ENCODE assay signal across 26 mouse cellular contexts in the genomic region with DNA sequence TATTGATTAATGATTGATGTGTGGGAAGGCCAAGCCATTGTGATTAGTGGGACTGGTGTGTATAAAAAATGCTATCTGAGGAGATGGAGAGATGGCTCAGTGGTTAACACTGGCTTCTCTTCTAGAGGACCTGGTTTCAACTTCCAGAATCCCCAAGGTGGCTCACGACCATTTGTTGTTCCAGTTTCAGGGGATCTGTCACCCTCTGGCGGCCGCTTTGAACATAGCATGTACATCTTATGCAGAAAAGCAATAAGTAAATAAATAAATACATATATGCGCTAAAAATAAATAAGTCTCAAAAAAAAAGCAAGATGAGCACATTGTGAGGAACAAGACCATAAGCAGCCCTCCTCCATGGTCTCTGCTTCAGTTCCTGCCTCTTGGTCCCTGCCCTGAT. TPM values are rescaled to one million over a fixed set of nuclear protein-coding genes. Genes with fewer than 3 reads are reported as not detected.
DNase-seq lines count a peak whose midpoint lies in the region; ATAC-seq and TF ChIP-seq lines count a peak whose summit lies in the region.
"Not testable (repeated sequence)": the region's sequence is repeated elsewhere in the genome, so short reads cannot be mapped to it uniquely, and the experiment has no call there.
"Had no signal": no experiment of that assay in that cellular context is flagged by ENCODE, and none has a peak within 500 bp of the region (broad histone marks: within the 10 kb centered on the region; RNA-seq: fewer than 3 reads in every experiment).

No protein-coding gene starts in this region.

- not testable (repeated sequence) for ATAC-seq in G1E (ENCODE audit: extremely low read depth, insufficient number of reproducible peaks, low FRiP score, poor library complexity, severe bottlenecking); liver, embryonic 14.5 days (ENCODE audit: insufficient read depth)

- H3K9me3 ChIP-seq in E14TG2a.4 (ENCODE audit: low read length); liver, embryonic 14.5 days (ENCODE audit: control insufficient read depth, low read length): not testable (repeated sequence)
- H3K9me3 ChIP-seq in G1E (replicated peaks) = peaks cover 24% of the 10 kb centered on the region

- not testable (repeated sequence) for H3K4me2 ChIP-seq in liver, embryonic 14.5 days (ENCODE audit: low read depth)

- WGBS in liver, embryonic 14.5 days (ENCODE audit: insufficient replicate concordance) = 28% methylated on average over 4 of the region's 4 CpGs

- H3K36me3 ChIP-seq in E14TG2a.4 (ENCODE audit: insufficient read depth, low read length); G1E (replicated peaks); liver, embryonic 14.5 days (replicated peaks; ENCODE audit: control insufficient read depth, insufficient read depth, low read depth): not testable (repeated sequence)

- not testable (repeated sequence) for H3K4me1 ChIP-seq in E14TG2a.4 (replicated peaks; ENCODE audit: low read depth, low read length); G1E (ENCODE audit: insufficient read depth, low read depth, low read length); liver, embryonic 14.5 days (replicated peaks; ENCODE audit: control insufficient read depth in 2 of 2, insufficient read depth in 2 of 2, low read length in 1 of 2)

- not testable (repeated sequence) for TF ChIP-seq EP300 in liver, embryonic 14.5 days (IDR thresholded peaks at IDR 0.05; ENCODE audit: low read depth)

- not testable (repeated sequence) for H3K4me3 ChIP-seq in E14TG2a.4 (replicated peaks; ENCODE audit: low read length); G1E (ENCODE audit: low read depth, low read length); liver, embryonic 14.5 days (ENCODE audit: insufficient read depth in 1 of 2, low read depth in 2 of 2, low read length in 2 of 2)

- not testable (repeated sequence) for H3K27ac ChIP-seq in liver, embryonic 14.5 days

- not testable (repeated sequence) for H3K9ac ChIP-seq in liver, embryonic 14.5 days (replicated peaks)

- TF ChIP-seq CTCF in E14TG2a.4 (conservative IDR thresholded peaks at IDR 0.05; ENCODE audit: low read length) = peak; percentile 58
- TF ChIP-seq CTCF in G1E (IDR thresholded peaks at IDR 0.05; ENCODE audit: low read depth, low read length) = not testable (repeated sequence)
- 0 out of 2 replicates have a peak, but pooled peaks have one; percentile 8 for TF ChIP-seq CTCF in liver, embryonic 14.5 days (IDR thresholded peaks at IDR 0.05; ENCODE audit: low read depth)

- H3K27me3 ChIP-seq in E14TG2a.4 (ENCODE audit: insufficient read depth, low read length); G1E (ENCODE audit: insufficient read depth, low read length); liver, embryonic 14.5 days (ENCODE audit: control insufficient read depth, insufficient read depth, low read length): not testable (repeated sequence)

- DNase-seq in G1E (ENCODE audit: low spot score) (peak; percentile 2), R1 (ENCODE audit: low read depth, low spot score) (peak; percentile 85)
- DNase-seq in adrenal gland, adult 18-20 months (ENCODE audit: low spot score in 2 of 2) = peak; percentile 2 to 25
- peak; percentile 1 for DNase-seq in c-Kit-positive CD71-positive TER-119-negative erythroid progenitor cells, embryonic 14.5 days (ENCODE audit: low read depth)
- peak; percentile 3 for DNase-seq in kidney, postnatal 10 days
- DNase-seq in liver, embryonic 14.5 days (ENCODE audit: low read depth in 3 of 3, low spot score in 3 of 3) = not testable (repeated sequence)

RNA-seq across cellular contexts. Expression of gene Gm21863, which starts 26.3 kb away (rescaled TPM):
- total RNA-seq in G1E (2014; fragmentation: Nextera tagmentation) (not detected in 2 replicates), G1E (2017) (not detected in 2 replicates)
- not detected in 2 replicates for polyA plus RNA-seq in G1E (2012)
- not detected for total RNA-seq in adrenal gland, adult 18-20 months (2021)
- polyA plus RNA-seq in liver, embryonic 14.5 days (2012; rRNA removed) = not detected in 2 replicates
- polyA plus RNA-seq in liver, embryonic 14.5 days (2014; fragmentation: Nextera tagmentation; extraction: Ambion mirVana) = not detected in 2 replicates
- total RNA-seq: adrenal gland, adult 2 months; adrenal gland, postnatal 4 days; CH12.LX; gastrocnemius, postnatal 10 days; gastrocnemius, postnatal 4 days; heart, adult 18-20 months; heart, postnatal 14 days; hematopoietic stem cell, adult 5-6 weeks; hindbrain, postnatal 0 days had no signal
- polyA plus RNA-seq: adrenal gland, adult 2 months; brain, embryonic 14.5 days; embryonic facial prominence, embryonic 13.5 days; forebrain, embryonic 12.5 days; forebrain, embryonic 16.5 days; frontal cortex, adult 2 months; heart, embryonic 11.5 days; heart, embryonic 15.5 days; hindbrain, embryonic 13.5 days; hindbrain, postnatal 0 days; intestine, embryonic 14.5 days; kidney, embryonic 15.5 days had no signal
